Mouse (Mus musculus) heart, postnatal 0 days (tissue): ENCODE measurements around the gene Ppp1r9a.

Experiments
- CTCF ChIP-seq: IDR thresholded peaks from 2 replicates; pipeline ENCODE4 v1.5.1; 2016; ENCODE audit warnings: antibody characterized with exemption, control low read depth, low read depth
- EP300 ChIP-seq: IDR thresholded peaks from 2 replicates; pipeline ENCODE4 v1.6.1; 2016; ENCODE audit warnings: antibody characterized with exemption, low read depth

DNA sequence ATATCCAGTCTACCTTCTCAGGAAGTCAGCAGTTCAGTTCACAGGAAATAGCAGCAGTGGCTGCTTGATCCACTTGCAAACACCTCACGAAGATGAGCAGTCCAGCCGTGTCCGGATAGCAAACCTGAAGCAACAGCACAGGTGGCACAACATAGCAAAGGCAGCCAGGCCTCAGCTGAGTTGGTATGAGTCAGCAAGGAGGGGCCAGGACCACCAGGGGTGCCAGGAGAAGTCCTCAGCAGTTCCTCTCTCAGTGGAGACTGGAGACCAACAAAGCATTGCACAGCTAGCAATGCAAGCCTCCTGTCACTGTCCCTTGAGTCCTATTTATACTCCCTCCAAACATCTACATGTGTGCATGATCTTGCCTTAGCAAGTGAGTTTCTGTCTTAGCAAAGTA lies 83.0 kb downstream of the Ppp1r9a start:
- TF ChIP-seq CTCF, result no peak
- TF ChIP-seq EP300, result no peak
